Mouse (Mus musculus): ENCODE data around the gene Espn. TPM values are rescaled to one million over a fixed set of nuclear protein-coding genes. Genes with fewer than 3 reads are reported as not detected.

The Espn gene
- 1.9 and 2.2 TPM in 2 replicates for polyA plus RNA-seq (2015; fragmentation: Nextera tagmentation; extraction: Ambion mirVana)

GRCm38 (mm10) chr4:152151966-152152544, at the start of gene Espn:
Espn (minus strand) TSS chr4:152152371.
- Histone ChIP-seq H3K36me3 (no peaks in the 10 kb centered on the region), H3K4me1 (peaks cover 17% of the 10 kb centered on the region), H3K9ac (no peak within 1 kb of the TSS), H3K27me3 (peaks cover 70% of the 10 kb centered on the region), H3K9me3 (no peaks in the 10 kb centered on the region), H3K4me2 (peak within 1 kb of the TSS; percentile 53), H3K27ac (no peak within 1 kb of the TSS), H3K4me3 (peak within 1 kb of the TSS; percentile 37)
- peak; percentile 59; the same call in 1 of the 2 replicates for ATAC-seq (ENCODE audit: insufficient number of reproducible peaks, low FRiP score, low TSS enrichment, low read depth)
- under 1% methylated on average over 57 of the region's 57 CpGs for WGBS

- Histone ChIP-seq H3K4me2 (no peak overlapping the region), H3K36me3 (no peaks in the 10 kb centered on the region), H3K9ac (no peak overlapping the region), H3K9me3 (no peaks in the 10 kb centered on the region), H3K4me3 (no peak overlapping the region), H3K4me1 (peaks cover 20% of the 10 kb centered on the region), H3K27me3 (no peaks in the 10 kb centered on the region), H3K27ac (no peak overlapping the region)
- ATAC-seq (ENCODE audit: insufficient number of reproducible peaks, low FRiP score, low TSS enrichment, low read depth) = no peak
- 67% methylated on average over 6 of the region's 6 CpGs for WGBS
Measured at GRCm38 (mm10) chr4:152201492-152201891, 49.3 kb upstream of the Espn start.

- WGBS = 70% methylated on average over 1 of the region's 1 CpGs
- H3K4me1 ChIP-seq = peaks cover 14% of the 10 kb centered on the region
- no peak overlapping the region for H3K4me2 ChIP-seq
- no peak overlapping the region for H3K9ac ChIP-seq
- no peaks in the 10 kb centered on the region for H3K27me3 ChIP-seq
- no peak overlapping the region for H3K27ac ChIP-seq
- no peaks in the 10 kb centered on the region for H3K36me3 ChIP-seq
- H3K9me3 ChIP-seq = no peaks in the 10 kb centered on the region
- no peak overlapping the region for H3K4me3 ChIP-seq
- ATAC-seq (ENCODE audit: insufficient number of reproducible peaks, low FRiP score, low TSS enrichment, low read depth) = no peak
Measured at GRCm38 (mm10) chr4:152199617-152200016, 47.4 kb upstream of the Espn start.

DNA sequence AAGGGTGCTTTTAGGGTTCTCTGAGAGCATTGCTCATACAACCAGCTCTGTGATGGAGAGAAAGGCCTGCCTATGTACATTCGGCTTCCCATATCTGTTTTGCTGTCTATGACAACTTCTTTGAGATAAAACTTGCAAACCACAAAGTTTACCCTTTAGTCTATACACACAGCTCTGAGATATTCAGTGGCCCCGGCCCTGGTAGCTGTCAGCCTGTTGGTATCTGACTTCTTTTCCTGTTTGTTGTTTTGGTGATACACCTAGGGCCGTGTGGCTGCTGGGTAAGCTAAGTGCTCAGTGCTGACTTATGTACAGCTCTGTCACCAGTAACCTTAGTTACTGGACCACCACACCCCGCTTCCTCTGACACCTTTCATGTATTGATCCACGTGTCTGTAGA, 45.4 kb upstream of the Espn start:
- Histone ChIP-seq H3K4me1 (peaks cover 8% of the 10 kb centered on the region), H3K27me3 (no peaks in the 10 kb centered on the region), H3K36me3 (no peaks in the 10 kb centered on the region), H3K4me2 (no peak overlapping the region), H3K9me3 (no peaks in the 10 kb centered on the region), H3K27ac (no peak overlapping the region), H3K4me3 (no peak overlapping the region), H3K9ac (no peak overlapping the region)
- 77% methylated on average over 5 of the region's 5 CpGs for WGBS
- no peak for ATAC-seq (ENCODE audit: insufficient number of reproducible peaks, low FRiP score, low TSS enrichment, low read depth)

DNA sequence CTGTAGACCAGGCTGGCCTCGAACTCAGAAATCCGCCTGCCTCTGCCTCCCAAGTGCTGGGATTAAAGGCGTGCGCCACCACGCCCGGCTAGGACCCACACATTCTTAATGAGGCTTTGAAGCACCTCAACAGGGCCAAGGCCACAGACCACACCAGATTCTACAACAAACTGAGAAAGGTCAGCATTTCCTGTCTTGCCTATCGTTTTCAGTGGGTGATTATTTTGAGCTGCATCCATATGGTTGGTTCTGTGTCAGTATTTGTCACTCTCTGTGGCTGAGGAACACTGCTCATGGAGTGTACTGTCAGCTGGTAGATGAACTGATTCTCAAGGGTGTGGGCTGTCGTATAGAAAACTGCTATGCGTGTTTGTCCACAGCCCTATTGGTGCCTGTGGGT, 44.1 kb upstream of the Espn start:
- Histone ChIP-seq H3K4me2 (no peak overlapping the region), H3K27ac (no peak overlapping the region), H3K4me1 (peaks cover under 1% of the 10 kb centered on the region; the same call in 1 of the 2 replicates), H3K9me3 (no peaks in the 10 kb centered on the region), H3K36me3 (no peaks in the 10 kb centered on the region), H3K4me3 (no peak overlapping the region), H3K27me3 (no peaks in the 10 kb centered on the region), H3K9ac (no peak overlapping the region)
- ATAC-seq (ENCODE audit: insufficient number of reproducible peaks, low FRiP score, low TSS enrichment, low read depth) = no peak
- 94% methylated on average over 9 of the region's 9 CpGs for WGBS

DNA sequence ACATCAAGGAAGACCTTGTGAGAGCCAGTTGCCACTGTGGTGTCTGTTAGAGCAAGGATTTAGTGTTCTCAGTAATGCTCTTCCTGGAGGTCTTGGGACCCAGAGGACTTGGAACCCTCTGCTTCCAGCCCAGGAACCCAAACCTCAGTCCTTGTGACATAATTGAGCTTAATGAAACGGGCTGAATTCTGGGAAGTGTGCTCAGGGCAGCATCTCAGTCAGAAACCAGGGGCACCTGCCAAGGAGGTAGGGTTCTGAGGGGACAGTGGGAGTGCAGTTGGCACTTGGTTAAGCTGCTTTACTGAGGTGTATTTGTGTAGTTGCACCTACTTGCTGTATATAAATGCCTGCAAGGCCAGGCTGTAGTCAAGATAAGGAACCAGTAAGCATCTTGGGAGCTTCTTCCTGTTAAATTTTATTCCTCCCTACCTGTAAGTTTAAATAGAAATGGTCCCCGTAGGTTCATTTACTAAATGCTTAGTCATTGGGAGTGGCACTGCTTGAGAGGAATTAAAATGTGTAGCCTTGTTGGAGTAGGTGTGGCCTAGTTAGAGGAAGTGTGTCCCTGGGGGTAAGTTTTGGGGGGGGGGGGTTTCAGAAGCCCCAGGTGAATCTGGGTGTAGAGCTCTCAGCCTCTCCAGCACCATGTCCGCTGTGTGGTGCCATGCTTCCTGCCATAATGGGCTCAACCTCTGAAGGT, 42.5 kb upstream of the Espn start:
- ATAC-seq (ENCODE audit: insufficient number of reproducible peaks, low FRiP score, low TSS enrichment, low read depth) = no peak
- Histone ChIP-seq H3K9me3 (no peaks in the 10 kb centered on the region), H3K9ac (no peak overlapping the region), H3K36me3 (no peaks in the 10 kb centered on the region), H3K27ac (no peak overlapping the region), H3K27me3 (no peaks in the 10 kb centered on the region), H3K4me3 (no peak overlapping the region), H3K4me2 (no peak overlapping the region), H3K4me1 (0 out of 2 replicates have a peak, but pooled peaks cover 6% of the 10 kb centered on the region)
- WGBS = 78% methylated on average over 3 of the region's 3 CpGs

DNA sequence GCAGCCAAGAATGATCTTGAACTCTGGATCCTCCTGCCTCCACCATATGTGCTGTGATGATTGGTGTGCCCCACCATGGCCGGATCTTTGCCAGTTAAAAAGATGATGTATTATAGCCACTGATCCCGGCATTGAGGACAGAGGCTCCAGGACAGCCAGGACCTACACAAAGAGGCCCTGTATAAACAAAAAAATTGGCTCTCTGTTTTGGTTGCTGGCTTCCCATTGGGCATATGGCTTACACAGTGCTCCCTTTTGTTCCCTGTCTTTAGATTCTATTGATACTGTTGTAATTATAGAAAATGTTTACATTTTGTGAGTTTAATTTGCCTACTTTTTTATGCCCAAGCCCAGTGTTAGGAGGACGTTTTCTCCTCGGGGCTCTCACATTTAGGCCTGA, 40.4 kb upstream of the Espn start:
- H3K9ac ChIP-seq = no peak overlapping the region
- no peak overlapping the region for H3K27ac ChIP-seq
- H3K4me2 ChIP-seq = no peak overlapping the region
- H3K9me3 ChIP-seq = no peaks in the 10 kb centered on the region
- WGBS = 47% methylated on average over 4 of the region's 4 CpGs
- H3K4me3 ChIP-seq = no peak overlapping the region
- 0 out of 2 replicates have a peak, but pooled peaks cover 6% of the 10 kb centered on the region for H3K4me1 ChIP-seq
- no peaks in the 10 kb centered on the region for H3K36me3 ChIP-seq
- H3K27me3 ChIP-seq = no peaks in the 10 kb centered on the region
- ATAC-seq (ENCODE audit: insufficient number of reproducible peaks, low FRiP score, low TSS enrichment, low read depth) = no peak

DNA sequence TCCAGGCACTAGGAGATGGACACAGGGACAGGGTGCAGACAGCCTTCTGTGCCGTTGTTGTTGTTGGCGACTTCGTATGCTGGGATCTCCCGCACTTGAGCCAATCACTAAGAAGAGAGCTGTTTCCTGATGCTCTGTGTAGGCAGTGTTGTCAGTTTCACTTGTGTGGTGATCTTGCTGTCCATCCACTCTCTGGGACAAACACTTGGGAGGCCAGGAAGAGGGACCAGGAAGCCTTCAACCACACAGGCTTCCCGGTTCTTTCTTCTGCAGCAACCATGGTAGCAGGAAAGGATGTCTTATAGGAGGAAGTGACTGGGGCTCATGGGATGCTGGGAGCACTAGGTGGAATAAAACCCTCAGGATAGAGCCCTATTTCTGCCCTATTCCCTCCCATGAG, 38.5 kb upstream of the Espn start:
- no peak overlapping the region for H3K4me3 ChIP-seq
- H3K9ac ChIP-seq = no peak overlapping the region
- no peak overlapping the region for H3K27ac ChIP-seq
- 76% methylated on average over 5 of the region's 5 CpGs for whole genome bisulfite sequencing
- H3K36me3 ChIP-seq = no peaks in the 10 kb centered on the region
- H3K4me1 ChIP-seq = peaks cover 21% of the 10 kb centered on the region
- ATAC-seq (ENCODE audit: insufficient number of reproducible peaks, low FRiP score, low TSS enrichment, low read depth) = no peak
- H3K4me2 ChIP-seq = no peak overlapping the region
- H3K9me3 ChIP-seq = no peaks in the 10 kb centered on the region
- no peaks in the 10 kb centered on the region for H3K27me3 ChIP-seq

DNA sequence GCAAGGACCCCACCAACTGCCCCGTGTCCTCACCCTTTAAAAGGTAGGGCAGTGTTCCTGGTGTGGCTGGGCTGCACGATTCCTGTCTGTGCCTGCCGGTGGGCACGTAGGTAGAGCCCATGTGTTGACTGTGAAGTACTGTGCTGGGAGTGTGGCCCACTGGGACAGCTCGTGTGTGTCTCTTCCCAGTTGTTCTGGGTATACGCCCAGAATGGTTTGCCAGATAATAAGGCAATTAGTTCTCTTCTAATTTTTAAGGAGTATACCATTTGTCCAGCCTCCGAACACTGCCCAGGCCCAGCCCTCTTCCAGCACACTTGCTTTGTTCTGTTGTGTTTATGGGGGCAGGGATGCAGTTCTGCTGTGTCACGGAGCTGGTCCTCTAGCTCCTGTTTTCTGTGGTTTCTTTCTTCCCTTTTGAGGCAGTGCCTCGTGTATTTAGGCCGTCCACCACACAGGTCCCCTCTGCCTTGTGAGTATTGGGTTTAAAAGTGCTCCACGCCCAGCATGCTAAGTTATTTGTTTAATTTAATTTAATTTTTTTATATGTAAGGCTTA, 38.0 kb upstream of the Espn start:
- H3K4me2 ChIP-seq = no peak overlapping the region
- no peak overlapping the region for H3K4me3 ChIP-seq
- no peak overlapping the region for H3K9ac ChIP-seq
- H3K36me3 ChIP-seq = no peaks in the 10 kb centered on the region
- no peak for ATAC-seq (ENCODE audit: insufficient number of reproducible peaks, low FRiP score, low TSS enrichment, low read depth)
- H3K27me3 ChIP-seq = no peaks in the 10 kb centered on the region
- no peaks in the 10 kb centered on the region for H3K9me3 ChIP-seq
- H3K27ac ChIP-seq = no peak overlapping the region
- WGBS = 57% methylated on average over 11 of the region's 11 CpGs
- peaks cover 26% of the 10 kb centered on the region for H3K4me1 ChIP-seq

- Histone ChIP-seq H3K36me3 (no peaks in the 10 kb centered on the region), H3K27me3 (no peaks in the 10 kb centered on the region), H3K4me1 (peaks cover 29% of the 10 kb centered on the region), H3K9ac (no peak overlapping the region), H3K4me2 (no peak overlapping the region), H3K4me3 (no peak overlapping the region), H3K27ac (no peak overlapping the region), H3K9me3 (no peaks in the 10 kb centered on the region)
- no peak for ATAC-seq (ENCODE audit: insufficient number of reproducible peaks, low FRiP score, low TSS enrichment, low read depth)
- WGBS = 90% methylated on average over 4 of the region's 4 CpGs
Measured at GRCm38 (mm10) chr4:152189691-152190090, 37.5 kb upstream of the Espn start.

DNA sequence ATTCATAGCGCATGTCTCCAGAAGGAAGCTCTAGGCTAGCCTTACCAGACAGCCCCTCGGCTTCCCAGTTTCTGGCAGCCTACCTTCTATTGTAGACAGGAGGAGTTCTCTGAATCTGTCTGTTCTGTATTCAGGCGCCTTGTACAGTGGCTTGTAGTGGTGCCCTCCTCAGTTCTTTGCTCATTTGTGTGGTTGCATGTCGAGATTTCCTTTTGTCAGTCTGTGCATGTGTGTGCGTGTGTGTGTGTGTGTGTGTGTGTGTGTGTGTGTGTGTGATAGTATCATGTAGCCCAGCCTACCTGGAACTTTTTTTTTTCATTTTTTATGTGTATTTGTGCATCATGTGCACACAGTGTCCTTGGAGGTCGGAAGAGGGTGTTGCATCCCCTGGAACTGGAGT, 36.9 kb upstream of the Espn start:
- Histone ChIP-seq H3K4me2 (no peak overlapping the region), H3K9ac (no peak overlapping the region), H3K27ac (no peak overlapping the region), H3K9me3 (no peaks in the 10 kb centered on the region), H3K4me1 (peaks cover 33% of the 10 kb centered on the region), H3K27me3 (no peaks in the 10 kb centered on the region), H3K36me3 (no peaks in the 10 kb centered on the region), H3K4me3 (no peak overlapping the region)
- 79% methylated on average over 6 of the region's 6 CpGs for WGBS
- ATAC-seq (ENCODE audit: insufficient number of reproducible peaks, low FRiP score, low TSS enrichment, low read depth) = no peak

DNA sequence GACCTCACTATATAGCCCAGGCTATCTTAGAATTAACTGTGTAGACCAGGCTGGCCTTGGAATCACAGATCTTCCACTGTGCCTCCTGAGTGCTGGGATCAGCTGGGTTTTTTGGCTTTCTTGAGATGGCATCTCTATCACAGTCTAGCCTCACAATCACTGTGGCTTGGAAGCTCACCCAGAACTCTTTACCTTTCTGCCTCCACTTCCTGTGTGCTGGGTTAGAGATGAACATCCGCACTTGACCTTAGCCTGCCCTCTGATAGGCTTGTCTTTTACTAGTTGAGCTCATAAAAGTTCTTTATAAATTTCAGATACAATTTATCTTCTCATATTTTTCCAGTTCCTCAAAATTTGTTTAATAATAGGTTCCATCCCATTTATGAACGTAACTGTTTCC, 36.5 kb upstream of the Espn start:
- Histone ChIP-seq H3K9me3 (no peaks in the 10 kb centered on the region), H3K36me3 (no peaks in the 10 kb centered on the region)
- WGBS = 84% methylated on average over 2 of the region's 2 CpGs

More for the DNA sequence above, 36.5 kb upstream of the Espn start:
- Histone ChIP-seq H3K4me3 (no peak overlapping the region), H3K9ac (no peak overlapping the region), H3K4me1 (peaks cover 33% of the 10 kb centered on the region), H3K27me3 (no peaks in the 10 kb centered on the region), H3K27ac (no peak overlapping the region), H3K4me2 (no peak overlapping the region)
- ATAC-seq (ENCODE audit: insufficient number of reproducible peaks, low FRiP score, low TSS enrichment, low read depth) = no peak
